Mouse (Mus musculus) spleen, embryonic (tissue): ENCODE data around the gene Zfp189.
"Not testable (repeated sequence)": the region's sequence is repeated elsewhere in the genome, so short reads cannot be mapped to it uniquely, and the experiment has no call there.

Source experiments
- CTCF ChIA-PET: fragments of 350-600 bp; sonication (Branson Sonifier 250); formaldehyde crosslinking; loops from one replicate; lab custom pipeline; 2022; lab: Charles Lee

Gene Zfp189

GRCm38 (mm10) chr4:49520572-49521340, at the start of gene Zfp189, which contains the start of gene Mrpl50:
TSS of gene Zfp189 (plus strand) at chr4:49521176.
TSS of gene Mrpl50 (minus strand) at chr4:49521093.
- CTCF ChIA-PET, result no interaction called here

DNA sequence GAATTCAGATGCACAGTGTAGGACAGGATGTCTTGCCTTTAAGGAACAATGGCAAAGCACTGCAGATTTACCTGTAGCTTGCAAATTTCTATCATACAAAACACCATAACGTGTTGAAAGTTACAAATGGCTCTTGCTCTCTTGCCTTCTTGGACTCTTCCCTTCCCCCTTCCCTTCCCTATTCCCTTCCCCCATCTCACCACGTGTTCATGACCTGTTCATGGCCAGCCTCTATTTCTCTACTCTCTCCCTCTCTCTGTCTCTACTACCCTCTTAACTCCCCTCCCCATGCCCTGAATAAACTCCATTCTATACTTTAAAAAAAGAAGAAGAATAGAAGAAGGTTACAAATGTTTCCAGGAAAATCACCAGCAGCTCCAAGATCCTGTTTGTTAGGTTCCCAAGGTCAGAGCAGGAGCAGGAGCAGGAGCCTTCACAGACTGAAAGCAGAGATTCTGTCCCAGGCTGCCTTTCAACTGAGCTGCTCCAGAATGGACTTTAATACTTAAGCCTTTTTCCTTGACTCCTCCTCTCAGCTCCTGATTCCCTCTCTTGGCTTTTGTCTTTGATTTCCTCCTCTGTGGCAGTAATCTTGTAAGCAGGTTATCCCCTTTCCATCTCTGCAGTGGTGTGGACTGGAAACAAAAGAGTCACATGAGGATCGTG, 47.4 kb upstream of the Zfp189 start, which contains the start of gene Acnat1:
Acnat1 (minus strand) TSS at position 478 of the 666 bp plus-strand sequence.
- CTCF ChIA-PET, result no interaction called here

- CTCF ChIA-PET, result no interaction called here
These were observed 46.4 kb upstream of the Zfp189 start for GRCm38 (mm10) chr4:49474583-49474982.

- CTCF ChIA-PET, result no interaction called here
These were observed 42.7 kb upstream of the Zfp189 start for GRCm38 (mm10) chr4:49478118-49478877.

DNA sequence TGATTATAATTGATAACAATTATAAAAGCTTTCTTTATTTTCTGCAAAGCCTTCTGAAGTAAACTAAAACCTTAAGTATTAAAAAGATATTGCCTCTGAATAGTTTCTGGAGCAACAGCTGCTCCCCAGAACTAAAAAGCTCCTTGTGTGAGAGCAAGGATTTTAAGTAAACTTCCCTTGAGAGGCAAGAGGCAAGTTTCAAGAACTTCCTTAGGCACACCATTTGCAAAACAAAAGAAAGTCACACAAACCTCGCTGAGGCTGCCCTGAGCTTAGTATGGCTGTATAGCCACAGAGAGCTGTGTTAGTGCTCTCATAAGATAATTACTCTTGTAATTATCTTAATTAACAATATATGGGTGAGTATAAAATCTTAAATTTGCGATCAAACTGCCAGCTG, 41.9 kb upstream of the Zfp189 start:
- CTCF ChIA-PET, result not testable (repeated sequence)

DNA sequence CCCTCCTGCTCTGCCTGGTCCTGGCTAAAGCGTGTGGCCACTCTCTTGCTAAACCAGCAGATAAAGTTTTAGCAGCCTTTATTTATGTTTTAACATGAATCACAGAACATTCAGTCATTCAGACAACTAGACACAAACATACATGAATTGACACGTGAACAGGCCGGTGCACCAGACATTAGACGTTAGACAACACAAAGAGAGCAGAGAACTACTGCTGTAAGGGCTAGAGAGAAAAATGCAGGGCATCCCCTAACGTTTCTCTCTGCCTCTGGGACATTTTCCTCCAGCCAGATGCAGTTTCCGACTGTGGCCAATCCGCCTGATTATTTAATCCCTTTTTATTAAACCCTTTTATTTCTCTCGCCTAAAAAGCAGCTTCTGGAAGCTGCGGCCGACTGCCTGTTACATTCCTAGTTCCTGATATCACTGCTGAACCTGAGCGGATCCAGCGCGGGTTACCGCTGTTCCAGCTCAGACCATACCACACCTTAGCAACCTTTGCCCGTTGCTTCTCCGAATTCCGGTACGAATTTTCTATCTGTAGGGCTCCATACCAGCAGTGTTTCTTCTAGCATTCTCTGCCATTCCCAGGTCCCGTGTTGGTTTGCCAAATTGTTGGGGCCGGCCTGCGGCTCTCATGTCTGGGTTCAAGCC, 40.7 kb upstream of the Zfp189 start:
- CTCF ChIA-PET, result no interaction called here

- CTCF ChIA-PET, result no interaction called here
These were observed 40.1 kb upstream of the Zfp189 start for GRCm38 (mm10) chr4:49480896-49481295.

DNA sequence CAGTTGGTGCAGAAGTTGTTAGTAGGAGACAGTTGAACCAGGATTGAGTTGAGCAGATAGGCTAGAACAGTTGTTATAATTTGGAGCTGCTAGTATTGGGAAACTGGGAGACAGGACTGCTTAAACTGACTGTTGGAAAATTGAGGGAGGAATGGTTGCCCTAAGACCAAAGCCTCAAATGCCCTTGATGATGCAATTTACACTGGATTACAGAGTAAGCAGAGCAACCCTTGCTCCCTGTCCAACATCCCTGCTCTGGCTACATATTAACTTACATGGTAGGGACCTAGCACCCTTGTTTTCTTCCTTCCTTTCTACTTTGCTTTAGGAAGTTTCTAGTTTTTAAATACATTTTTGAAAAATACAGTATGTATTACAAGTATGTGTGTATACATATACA, 35.5 kb upstream of the Zfp189 start:
- CTCF ChIA-PET, result no interaction called here

GRCm38 (mm10) chr4:49485934-49486650, 34.9 kb upstream of the Zfp189 start:
- CTCF ChIA-PET, result not testable (repeated sequence)

GRCm38 (mm10) chr4:49503563-49503962, 17.4 kb upstream of the Zfp189 start:
- CTCF ChIA-PET, result no interaction called here

- CTCF ChIA-PET, result no interaction called here
These were observed 14.6 kb upstream of the Zfp189 start, which contains the start of gene Baat for GRCm38 (mm10) chr4:49506386-49506785. TSS of gene Baat (minus strand) at chr4:49506557.

DNA sequence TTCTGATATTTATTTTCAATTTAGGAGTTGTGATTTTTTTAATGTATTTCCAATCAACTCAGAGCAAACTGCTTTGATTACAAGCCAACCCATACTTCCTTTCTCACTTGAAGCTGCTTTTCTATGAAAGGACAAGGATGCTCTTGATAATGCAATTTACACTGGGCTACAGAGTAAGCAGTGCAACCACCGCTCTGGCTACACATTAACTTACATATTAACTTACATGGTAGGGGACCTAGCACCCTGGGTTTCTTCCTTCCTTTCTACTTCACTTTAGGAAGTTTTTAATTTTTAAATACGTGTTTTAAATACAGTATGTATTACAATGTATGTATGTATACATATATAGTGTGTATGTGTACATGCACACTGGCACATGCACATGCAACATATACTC, 11.8 kb upstream of the Zfp189 start:
- CTCF ChIA-PET, result no interaction called here

DNA sequence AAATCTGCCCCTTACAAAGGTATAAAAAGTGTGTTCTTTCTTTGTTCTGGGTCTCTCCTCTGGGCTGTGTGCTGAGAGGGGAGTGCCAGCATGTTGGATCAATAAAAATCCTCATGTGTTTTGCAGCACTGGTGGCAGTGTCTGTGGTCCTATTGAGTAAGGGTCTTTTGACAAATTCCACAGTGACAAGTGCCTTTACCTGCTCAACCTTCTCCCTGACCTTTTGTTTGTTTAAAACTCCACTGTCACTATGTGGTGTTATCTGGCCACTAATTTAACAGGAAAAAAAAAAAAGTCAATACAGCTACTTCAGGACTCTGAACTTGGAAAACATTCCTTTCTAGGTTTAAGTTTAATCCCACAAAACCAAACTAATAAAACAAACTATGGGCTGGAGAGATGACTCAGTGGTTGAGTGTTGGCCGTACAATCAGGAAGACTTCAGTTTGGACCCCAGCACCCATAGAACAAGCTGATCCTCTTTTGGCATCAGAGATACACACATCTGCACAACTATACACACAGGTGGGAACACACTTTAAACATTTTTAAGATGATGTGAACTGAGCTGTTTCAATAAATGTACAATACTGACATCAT, 10.6 kb upstream of the Zfp189 start:
- CTCF ChIA-PET, result not testable (repeated sequence)

DNA sequence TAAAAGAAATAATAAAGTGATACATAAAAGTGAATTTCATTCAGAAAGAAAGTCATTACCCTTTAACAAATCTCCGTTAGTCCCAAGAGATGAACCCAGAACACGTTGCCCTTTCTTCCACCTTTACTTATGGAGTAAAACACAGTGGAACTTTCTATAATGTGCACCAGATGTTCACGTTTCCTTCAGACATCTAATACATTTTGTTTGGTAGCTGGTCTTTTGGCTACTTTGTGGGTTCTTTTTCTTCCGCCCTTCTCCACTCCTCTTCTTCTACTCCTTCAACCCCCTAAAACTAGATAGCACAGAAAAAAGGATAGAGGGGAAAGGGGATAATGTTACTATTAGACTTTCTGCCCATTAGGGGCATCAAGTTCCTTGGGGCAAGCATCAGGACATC, 8.3 kb upstream of the Zfp189 start:
- CTCF ChIA-PET, result no interaction called here

DNA sequence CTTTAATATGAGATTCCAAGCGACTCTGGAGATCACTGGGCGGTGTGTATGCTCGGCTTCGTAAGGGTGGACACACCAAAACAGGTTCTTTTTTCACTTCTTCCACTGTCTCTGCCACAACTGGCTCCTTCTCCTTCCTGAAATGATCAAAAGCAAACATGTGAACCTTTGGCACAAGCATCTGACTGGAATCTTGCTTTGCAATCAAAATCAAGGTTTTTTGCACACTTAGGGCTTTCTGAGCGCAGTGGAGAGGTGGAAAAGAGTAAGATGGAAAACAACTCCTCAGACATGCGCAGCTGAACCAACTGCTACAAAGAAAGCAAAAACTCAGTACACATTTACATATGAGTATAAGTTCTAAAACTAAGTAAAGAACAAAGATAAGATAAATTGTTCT, 6.5 kb upstream of the Zfp189 start:
- CTCF ChIA-PET, result no interaction called here

DNA sequence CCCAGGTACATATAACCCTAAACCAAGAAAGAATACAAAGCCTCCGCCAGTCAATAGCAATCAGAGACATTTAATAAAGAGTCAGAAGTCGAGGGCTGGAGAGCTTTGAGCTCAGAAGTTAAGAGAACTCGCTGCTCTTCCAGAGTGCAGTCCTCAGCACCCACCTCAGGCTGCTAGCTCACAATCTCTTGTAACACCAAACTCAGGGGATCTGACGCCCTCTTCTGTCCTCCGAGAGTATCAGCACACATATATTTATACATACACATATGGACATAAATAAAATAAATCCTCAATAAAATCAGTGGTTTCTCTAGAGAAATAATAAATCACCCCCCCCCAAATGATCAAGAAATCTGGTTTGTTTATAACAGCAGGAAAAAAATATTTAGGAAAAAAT, 1.5 kb upstream of the Zfp189 start:
- CTCF ChIA-PET, result interaction anchor here (0.7 kb wide), 1 partner anchor 1323 kb away, joined by 7 read pairs; no protein-coding TSS in a partner anchor

DNA sequence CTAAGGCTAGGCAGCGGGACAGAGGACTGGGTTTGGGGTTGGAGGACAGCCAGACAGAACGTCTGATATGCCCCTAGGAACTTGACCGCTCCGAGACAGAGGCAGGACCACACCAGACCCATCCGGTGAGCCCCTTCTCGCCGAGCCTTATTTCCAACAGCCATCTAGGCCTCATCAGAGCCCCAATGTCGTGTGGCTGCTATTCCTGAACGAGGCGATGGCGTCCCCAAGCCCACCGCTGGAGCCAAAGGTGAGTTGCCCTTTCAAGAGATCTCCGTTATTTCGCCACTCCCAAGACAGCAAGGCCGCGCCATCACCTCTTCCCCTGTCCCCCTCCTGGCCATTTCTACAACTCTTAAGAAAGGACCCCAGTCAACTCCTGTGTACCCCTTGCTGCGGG, 370 bp downstream of the Zfp189 start:
- CTCF ChIA-PET, result no interaction called here

DNA sequence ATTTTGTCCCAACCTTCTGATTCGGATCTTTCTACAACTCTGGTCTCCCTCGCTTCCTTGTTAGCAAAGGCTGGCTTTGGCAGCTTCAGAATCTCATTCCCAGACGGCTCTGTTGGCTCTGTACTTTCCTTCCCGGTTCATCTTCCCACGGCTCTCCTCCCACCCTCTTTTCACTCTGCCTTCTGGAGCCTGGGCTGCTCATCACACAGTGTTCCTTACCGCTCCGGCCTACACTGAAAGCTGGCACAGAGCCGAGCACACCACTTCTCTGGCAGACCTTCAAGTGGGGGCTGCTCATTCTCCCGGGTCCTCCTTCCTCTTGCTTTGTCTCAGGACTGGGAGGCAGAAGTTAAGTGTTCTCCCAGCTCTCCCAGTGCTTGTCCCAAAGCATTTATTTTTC, 1.6 kb downstream of the Zfp189 start:
- CTCF ChIA-PET, result no interaction called here

GRCm38 (mm10) chr4:49535036-49535435, 14.1 kb downstream of the Zfp189 start:
- CTCF ChIA-PET, result no interaction called here

GRCm38 (mm10) chr4:49535675-49536294, 14.8 kb downstream of the Zfp189 start:
- CTCF ChIA-PET, result no interaction called here
